Mouse (Mus musculus) midbrain, embryonic 14.5 days (tissue): ENCODE measurements at regions not wholly inside any gene's neighbourhood (a gene's known extent, or its start where the extent isn't known, plus 50 kb on each side); places are given as distances from the start of the nearest gene placed in this dataset.

Experiments used
- ATAC-seq: fragments of 200-750 bp; cut with Nextera tagmentation; 2 replicates; pipeline ENCODE4 v1.8.0; 2017; ENCODE audit warnings: moderate number of reproducible peaks, moderate library complexity; ENCODE audit not compliant: low FRiP score, low TSS enrichment
- DNase-seq: peaks from one replicate; pipeline ENCODE4 v3.0.0-alpha.2; 2015
- H3K27ac ChIP-seq: fragments of 300-500 bp; sonication (generic); replicated peaks from 2 replicates; pipeline ENCODE4 v1.5.1; 2014; ENCODE audit warnings: mild to moderate bottlenecking, low read depth, low read length, moderate library complexity
- H3K27me3 ChIP-seq: fragments of 300-500 bp; sonication (generic); 2 replicates; pipeline ENCODE4 v1.6.1; 2014; ENCODE audit warnings: low read length, control low read depth, mixed read lengths; ENCODE audit not compliant: control insufficient read depth, insufficient read depth
- H3K36me3 ChIP-seq: fragments of 300-500 bp; sonication (generic); 2 replicates; pipeline ENCODE4 v1.6.1; 2014; ENCODE audit warnings: low read length, control low read depth; ENCODE audit not compliant: control insufficient read depth, insufficient read depth
- H3K4me1 ChIP-seq: fragments of 300-500 bp; sonication (generic); 2 replicates; pipeline ENCODE4 v1.6.1; 2014; ENCODE audit warnings: mild to moderate bottlenecking, antibody characterized with exemption, low read length, control low read depth; ENCODE audit not compliant: control insufficient read depth, insufficient read depth
- H3K4me2 ChIP-seq: fragments of 300-500 bp; sonication (generic); 2 replicates; pipeline ENCODE4 v1.6.1; 2014; ENCODE audit warnings: mild to moderate bottlenecking, low read length, moderate library complexity
- H3K4me3 ChIP-seq: fragments of 300-500 bp; sonication (generic); replicated peaks from 2 replicates; pipeline ENCODE4 v1.5.1; 2014; ENCODE audit warnings: low read depth, low read length
- H3K9ac ChIP-seq: fragments of 300-500 bp; sonication (generic); replicated peaks from 2 replicates; pipeline ENCODE4 v1.6.1; 2014; ENCODE audit warnings: mild to moderate bottlenecking, low read length, moderate library complexity
- H3K9me3 ChIP-seq: fragments of 300-500 bp; sonication (generic); 2 replicates; pipeline ENCODE4 v1.6.1; 2016; ENCODE audit warnings: low read length, control low read depth, mixed read lengths; ENCODE audit not compliant: control insufficient read depth
- WGBS: fragments of 180-500 bp; shearing (Covaris S2); extraction: QIAGEN DNeasy Blood & Tissue Kit; methylation state at CpG from one replicate; pipeline ENCODE4 v1.1.7; 2014; 5-methylcytosine and 5-hydroxymethylcytosine counted together

DNA sequence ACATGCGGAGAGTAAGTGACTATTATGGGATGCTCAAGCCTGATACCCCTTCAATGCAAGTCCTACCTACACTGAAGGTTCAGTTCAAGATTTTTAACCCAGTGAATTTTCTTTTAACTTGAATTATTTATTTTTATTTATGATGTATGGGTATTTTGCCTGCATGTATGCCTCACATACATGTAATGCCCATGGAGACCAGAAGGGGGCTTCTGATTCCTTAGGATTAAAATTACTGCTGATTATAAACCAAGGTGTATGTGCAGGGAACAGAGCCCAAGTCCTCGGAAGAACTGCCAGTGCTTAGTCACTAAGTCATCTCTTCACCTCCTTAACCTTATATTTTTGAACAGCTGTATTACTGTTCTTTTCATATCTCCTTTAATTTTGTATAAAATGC lies 1431.3 kb downstream of the Gsdmc2 start:
- no peak overlapping the region for H3K4me3 ChIP-seq
- DNase-seq (no peak), ATAC-seq (no peak)
- no peaks in the 10 kb centered on the region for H3K4me1 ChIP-seq
- H3K9ac ChIP-seq = no peak overlapping the region
- H3K36me3 ChIP-seq = no peaks in the 10 kb centered on the region
- no peaks in the 10 kb centered on the region for H3K27me3 ChIP-seq
- no peaks in the 10 kb centered on the region for H3K9me3 ChIP-seq
- H3K27ac ChIP-seq = no peak overlapping the region
- H3K4me2 ChIP-seq = no peak overlapping the region
- 100% methylated on average over 2 of the region's 2 CpGs for WGBS

DNA sequence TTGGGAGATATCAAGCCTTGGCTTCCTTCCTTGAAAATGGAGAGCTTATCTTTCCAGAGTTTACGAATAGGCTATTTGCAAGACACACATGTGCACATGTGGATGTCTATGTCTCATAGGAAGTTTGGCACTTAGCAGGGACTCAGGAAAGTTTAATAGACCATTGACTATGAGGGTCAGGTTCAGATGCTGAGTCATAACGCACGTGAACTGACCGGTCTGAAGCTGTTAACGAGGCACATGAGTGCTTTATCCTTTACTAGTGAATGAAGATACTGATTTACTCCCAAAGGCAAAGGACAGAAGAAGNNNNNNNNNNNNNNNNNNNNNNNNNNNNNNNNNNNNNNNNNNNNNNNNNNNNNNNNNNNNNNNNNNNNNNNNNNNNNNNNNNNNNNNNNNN lies 1442.8 kb downstream of the Gsdmc2 start:
- no peak for DNase-seq
- no peaks in the 10 kb centered on the region for H3K36me3 ChIP-seq
- H3K27me3 ChIP-seq = no peaks in the 10 kb centered on the region
- no peaks in the 10 kb centered on the region for H3K4me1 ChIP-seq
- 92% methylated on average over 5 of the region's 5 CpGs for WGBS
- H3K9me3 ChIP-seq = no peaks in the 10 kb centered on the region
- no peak for ATAC-seq
- H3K27ac ChIP-seq = no peak overlapping the region
- no peak overlapping the region for H3K9ac ChIP-seq
- H3K4me2 ChIP-seq = no peak overlapping the region
- no peak overlapping the region for H3K4me3 ChIP-seq

DNA sequence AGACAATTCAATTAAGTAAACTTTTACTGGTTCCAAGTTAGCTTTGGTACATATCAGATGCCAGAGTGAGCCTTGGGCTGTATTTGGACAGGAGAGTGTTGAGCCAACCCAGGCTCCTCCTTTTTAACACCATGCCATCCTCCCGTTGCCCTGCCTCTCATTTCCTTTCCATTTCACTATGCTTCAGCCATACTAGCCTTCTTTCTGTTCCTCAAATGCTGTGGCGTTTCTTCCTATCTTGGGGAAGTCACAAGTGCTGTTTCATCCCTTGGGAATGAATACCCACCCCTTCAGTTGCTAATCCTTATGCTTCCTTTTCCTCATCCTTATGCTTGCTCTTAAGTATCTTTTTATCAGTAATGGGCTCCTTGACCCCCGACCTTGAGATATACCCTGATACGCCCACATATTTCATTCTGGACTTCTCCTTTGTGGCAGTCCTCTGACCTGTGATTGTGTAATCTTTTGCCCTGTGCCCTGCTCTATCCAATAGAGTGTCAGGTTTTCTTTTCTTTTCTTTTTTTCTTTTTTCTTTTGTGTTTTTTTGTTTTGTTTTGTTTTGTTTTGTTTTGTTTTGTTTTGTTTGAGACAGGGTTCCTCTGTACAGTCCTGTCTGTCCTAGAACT lies 1443.9 kb downstream of the Gsdmc2 start:
- Histone ChIP-seq H3K4me3 (no peak overlapping the region), H3K4me1 (no peaks in the 10 kb centered on the region), H3K9me3 (no peaks in the 10 kb centered on the region), H3K27ac (no peak overlapping the region), H3K27me3 (no peaks in the 10 kb centered on the region), H3K9ac (no peak overlapping the region), H3K36me3 (no peaks in the 10 kb centered on the region), H3K4me2 (no peak overlapping the region)
- no peak for ATAC-seq
- WGBS = 79% methylated on average over 4 of the region's 4 CpGs
- no peak for DNase-seq

DNA sequence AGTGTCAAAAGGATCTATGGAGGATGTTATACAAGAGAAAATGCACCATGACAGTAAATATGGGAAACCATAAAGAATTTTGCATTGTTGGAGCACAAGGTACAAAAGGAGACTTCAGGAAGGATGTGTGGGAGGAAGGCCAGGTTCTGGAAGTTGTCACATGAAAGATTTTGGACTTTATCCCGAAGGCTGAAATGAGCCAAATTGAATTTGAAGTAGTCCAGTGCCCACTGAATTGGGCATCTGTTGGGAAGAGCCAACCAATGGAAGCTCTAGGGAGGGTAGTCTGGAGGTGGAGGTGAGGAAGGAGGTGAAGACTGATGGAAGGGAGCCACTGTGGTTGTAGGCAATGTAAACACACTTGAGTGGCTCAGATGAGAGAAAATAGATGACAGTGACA lies 1445.6 kb downstream of the Gsdmc2 start:
- Histone ChIP-seq H3K27ac (no peak overlapping the region), H3K27me3 (no peaks in the 10 kb centered on the region), H3K4me1 (no peaks in the 10 kb centered on the region), H3K4me2 (no peak overlapping the region), H3K4me3 (no peak overlapping the region), H3K36me3 (no peaks in the 10 kb centered on the region), H3K9me3 (no peaks in the 10 kb centered on the region), H3K9ac (no peak overlapping the region)
- ATAC-seq (no peak), DNase-seq (no peak)
- 88% methylated on average over 1 of the region's 1 CpGs for WGBS

DNA sequence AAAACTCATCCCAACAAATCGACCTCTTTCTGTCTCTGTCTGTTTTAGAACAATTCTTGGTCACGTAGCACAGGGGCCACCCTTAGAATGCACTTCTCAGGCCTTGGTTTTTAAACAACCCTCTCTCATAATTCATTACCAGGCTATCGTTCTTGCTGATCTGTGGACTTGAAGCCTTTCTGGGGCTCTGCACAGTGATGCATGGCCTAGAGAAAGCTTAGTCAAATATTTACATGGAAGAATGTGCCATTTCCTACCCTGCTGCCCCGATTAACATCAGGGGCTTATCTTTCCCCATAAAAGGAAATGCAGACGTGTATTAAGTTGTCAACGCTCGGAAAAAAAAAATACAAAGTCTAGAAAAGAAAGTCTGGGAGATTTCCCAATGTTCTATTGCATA lies 1448.0 kb downstream of the Gsdmc2 start:
- no peak overlapping the region for H3K9ac ChIP-seq
- no peak overlapping the region for H3K4me2 ChIP-seq
- H3K4me1 ChIP-seq = no peaks in the 10 kb centered on the region
- ATAC-seq (no peak), DNase-seq (no peak)
- WGBS = 69% methylated on average over 7 of the region's 7 CpGs
- no peak overlapping the region for H3K27ac ChIP-seq
- H3K9me3 ChIP-seq = no peaks in the 10 kb centered on the region
- H3K27me3 ChIP-seq = no peaks in the 10 kb centered on the region
- no peaks in the 10 kb centered on the region for H3K36me3 ChIP-seq
- no peak overlapping the region for H3K4me3 ChIP-seq

DNA sequence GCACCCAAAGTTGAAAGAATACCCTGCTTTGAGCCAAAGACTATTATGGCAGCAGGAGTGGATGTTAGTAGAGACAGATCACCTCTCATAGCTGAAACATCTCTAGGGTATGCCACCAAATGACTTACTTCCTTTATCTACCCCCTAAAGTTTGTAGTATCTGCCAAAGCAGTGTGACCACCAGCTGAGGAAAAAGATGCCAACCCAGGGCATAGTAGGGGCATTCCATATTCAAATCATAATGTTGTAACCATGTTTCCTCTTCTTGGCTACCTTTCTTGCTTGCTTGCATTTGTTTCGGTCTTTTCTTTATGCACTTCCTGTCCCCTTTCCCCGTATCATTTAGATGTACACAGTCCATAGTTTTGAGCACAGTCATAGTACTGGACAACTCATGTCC lies 1449.6 kb downstream of the Gsdmc2 start:
- Histone ChIP-seq H3K4me3 (no peak overlapping the region), H3K36me3 (no peaks in the 10 kb centered on the region), H3K9me3 (no peaks in the 10 kb centered on the region), H3K4me2 (no peak overlapping the region), H3K27ac (no peak overlapping the region), H3K4me1 (no peaks in the 10 kb centered on the region), H3K9ac (no peak overlapping the region), H3K27me3 (no peaks in the 10 kb centered on the region)
- 95% methylated on average over 2 of the region's 2 CpGs for WGBS
- DNase-seq = no peak
- ATAC-seq = no peak

DNA sequence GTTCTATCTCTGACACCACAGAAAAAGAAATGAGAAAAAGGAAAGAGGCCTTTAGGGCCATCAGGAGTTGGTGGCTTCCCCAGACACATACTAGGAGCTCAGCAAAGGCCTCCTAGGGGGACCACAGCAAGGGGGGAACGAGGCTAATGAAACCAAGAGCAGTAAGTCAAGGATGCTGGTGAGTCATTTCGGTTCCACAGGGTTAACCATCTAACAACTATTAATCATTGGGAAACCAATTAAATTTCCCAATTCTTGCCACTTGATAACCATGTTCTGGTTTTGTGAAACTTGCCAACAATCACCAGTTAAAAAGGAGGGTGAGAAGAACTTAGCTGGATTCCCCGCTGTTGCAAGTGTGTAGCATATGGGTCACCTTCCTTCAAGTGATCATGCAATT lies 1451.6 kb downstream of the Gsdmc2 start:
- DNase-seq (no peak), ATAC-seq (no peak)
- Histone ChIP-seq H3K4me2 (no peak overlapping the region), H3K9me3 (no peaks in the 10 kb centered on the region), H3K27me3 (no peaks in the 10 kb centered on the region), H3K4me1 (no peaks in the 10 kb centered on the region), H3K27ac (no peak overlapping the region), H3K4me3 (no peak overlapping the region), H3K9ac (no peak overlapping the region), H3K36me3 (no peaks in the 10 kb centered on the region)
- 84% methylated on average over 3 of the region's 3 CpGs for WGBS

DNA sequence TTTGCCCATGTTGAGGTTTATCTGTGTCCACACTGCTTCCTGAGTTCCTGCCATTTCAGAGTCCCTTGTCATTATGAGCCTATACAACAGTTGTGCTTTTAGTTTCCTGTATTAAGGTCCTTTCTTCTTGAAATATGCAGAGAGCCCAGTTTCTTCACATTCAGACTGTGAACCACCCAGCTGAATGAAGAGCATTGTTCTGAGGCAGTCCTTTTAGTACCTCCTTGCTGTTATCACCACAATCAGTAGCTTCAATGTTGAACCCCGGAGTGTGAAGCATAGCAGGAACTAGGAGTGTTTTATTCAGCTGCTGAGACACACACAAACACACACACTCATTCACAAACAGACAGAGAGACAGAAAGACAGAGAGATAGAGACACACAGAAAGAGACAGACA lies 1452.1 kb downstream of the Gsdmc2 start:
- DNase-seq (no peak), ATAC-seq (no peak)
- 69% methylated on average over 1 of the region's 1 CpGs for WGBS
- no peak overlapping the region for H3K4me2 ChIP-seq
- no peak overlapping the region for H3K27ac ChIP-seq
- H3K4me3 ChIP-seq = no peak overlapping the region
- H3K4me1 ChIP-seq = no peaks in the 10 kb centered on the region
- no peaks in the 10 kb centered on the region for H3K36me3 ChIP-seq
- H3K27me3 ChIP-seq = no peaks in the 10 kb centered on the region
- H3K9me3 ChIP-seq = no peaks in the 10 kb centered on the region
- no peak overlapping the region for H3K9ac ChIP-seq

DNA sequence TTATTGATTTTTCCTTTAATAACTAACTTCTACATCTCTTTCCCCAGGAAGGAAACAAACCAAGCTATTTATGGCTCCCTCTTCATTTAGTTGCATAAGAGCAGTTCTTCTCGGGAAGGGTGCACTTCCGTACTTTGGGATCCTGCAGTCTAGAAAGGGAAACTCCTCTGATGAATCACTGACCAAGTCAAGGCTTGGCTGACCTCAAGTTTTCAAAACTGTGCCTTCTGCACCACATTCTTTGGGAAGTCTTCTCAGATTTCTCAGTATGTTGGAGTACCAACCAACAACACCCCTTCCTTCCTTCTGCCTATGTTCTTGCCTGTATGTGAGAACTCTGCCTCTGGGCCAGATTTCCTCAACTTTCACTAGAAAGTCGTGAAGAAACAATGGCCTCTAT lies 1452.6 kb downstream of the Gsdmc2 start:
- no peak overlapping the region for H3K4me3 ChIP-seq
- H3K36me3 ChIP-seq = no peaks in the 10 kb centered on the region
- no peak for ATAC-seq
- H3K9ac ChIP-seq = no peak overlapping the region
- H3K4me2 ChIP-seq = no peak overlapping the region
- no peak for DNase-seq
- WGBS = 88% methylated on average over 3 of the region's 3 CpGs
- H3K27ac ChIP-seq = no peak overlapping the region
- H3K27me3 ChIP-seq = no peaks in the 10 kb centered on the region
- no peaks in the 10 kb centered on the region for H3K9me3 ChIP-seq
- no peaks in the 10 kb centered on the region for H3K4me1 ChIP-seq
